Mouse (Mus musculus): ENCODE measurements around the gene Adgrl4. TPM values are rescaled to one million over a fixed set of nuclear protein-coding genes. Genes with fewer than 3 reads are reported as not detected.

Gene Adgrl4
- total RNA-seq (2012; rRNA removed): not detected in 2 replicates
- not detected in 2 replicates for total RNA-seq (2014; rRNA removed)
- not detected in 2 replicates for polyA plus RNA-seq (2012; ENCODE audit: insufficient read length, low read depth)

DNA sequence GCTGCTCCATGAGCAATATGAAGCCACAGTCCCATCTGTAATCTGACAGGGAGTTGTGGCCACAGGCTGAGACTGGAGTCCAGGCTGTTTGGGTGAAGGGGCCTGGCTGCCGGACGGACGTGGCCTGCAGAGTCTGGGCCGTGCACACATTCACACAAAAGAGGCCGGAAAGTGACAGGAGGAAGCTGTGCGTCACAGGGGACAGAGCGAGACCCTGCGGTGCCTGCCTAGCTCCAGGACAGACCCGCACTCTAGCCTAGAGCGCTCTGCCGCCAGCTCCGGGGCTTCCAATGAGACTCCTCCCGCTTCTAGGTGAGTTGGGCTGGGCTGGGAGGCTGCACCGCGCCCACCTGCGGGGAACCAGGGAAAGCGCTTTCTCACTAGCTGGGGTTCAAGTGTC is at the start of gene Adgrl4:
TSS of gene Adgrl4 (plus strand) at position 195 of the 400 bp plus-strand sequence.
- in situ Hi-C loops (cut with MboI; ENCODE audit: low pct_ligation_motif_present, low pct_unique_long_range_greater_than_20kb, low sequenced_read_pairs): no loop called here
- H3K4me2 ChIP-seq (ENCODE audit: insufficient read depth, low read depth, poor library complexity, severe bottlenecking): no peak within 1 kb of the TSS
- H3K27ac ChIP-seq (ENCODE audit: insufficient read depth, low read depth): no peak within 1 kb of the TSS
- no peaks in the 10 kb centered on the region for H3K79me2 ChIP-seq (replicated peaks; ENCODE audit: control insufficient read depth, extremely low read depth, insufficient read depth, poor library complexity, severe bottlenecking)
- no peak for DNase-seq (ENCODE audit: extremely low read depth)
- H3K27me3 ChIP-seq (replicated peaks): no peaks in the 10 kb centered on the region
- TF ChIP-seq ZC3H11A (IDR thresholded peaks at IDR 0.05; ENCODE audit: low read depth, low read length) (no peak), TCF12 (IDR thresholded peaks at IDR 0.05; ENCODE audit: low read depth, low read length) (no peak), NELFE (IDR thresholded peaks at IDR 0.05; ENCODE audit: low read depth, low read length) (no peak), PAX5 (IDR thresholded peaks at IDR 0.05; ENCODE audit: low read length) (no peak), MYC (IDR thresholded peaks at IDR 0.05; ENCODE audit: low read depth, low read length) (no peak), CHD2 (IDR thresholded peaks at IDR 0.05; ENCODE audit: low read length) (no peak), IRF4 (IDR thresholded peaks at IDR 0.05; ENCODE audit: low read depth, low read length) (no peak), ETS1 (conservative IDR thresholded peaks at IDR 0.05; ENCODE audit: low read depth, low read length) (no peak), BHLHE40 (IDR thresholded peaks at IDR 0.05; ENCODE audit: low read depth, low read length) (no peak), SMC3 (IDR thresholded peaks at IDR 0.05; ENCODE audit: low read depth, low read length) (no peak)
- dilution Hi-C loops (cut with MboI; ENCODE audit: extremely low pct_ligation_motif_present, extremely low pct_unique_long_range_greater_than_20kb, low sequenced_read_pairs): no loop called here
- H3K36me3 ChIP-seq (replicated peaks in 1 of 2; ENCODE audit: control insufficient read depth in 1 of 2, insufficient read depth in 1 of 2, low read length in 1 of 2): no peaks in the 10 kb centered on the region
- H3K4me1 ChIP-seq (ENCODE audit: control insufficient read depth in 1 of 2, insufficient read depth in 2 of 2): no peaks in the 10 kb centered on the region
- H3K9me3 ChIP-seq (replicated peaks; ENCODE audit: low read length): peaks cover 11% of the 10 kb centered on the region
- no peak within 1 kb of the TSS for H3K9ac ChIP-seq (ENCODE audit: insufficient read depth, low read depth)
- H3K4me3 ChIP-seq (replicated peaks in 1 of 3; ENCODE audit: low read depth in 2 of 3, low read length in 2 of 3, poor library complexity in 1 of 3): no peak within 1 kb of the TSS

DNA sequence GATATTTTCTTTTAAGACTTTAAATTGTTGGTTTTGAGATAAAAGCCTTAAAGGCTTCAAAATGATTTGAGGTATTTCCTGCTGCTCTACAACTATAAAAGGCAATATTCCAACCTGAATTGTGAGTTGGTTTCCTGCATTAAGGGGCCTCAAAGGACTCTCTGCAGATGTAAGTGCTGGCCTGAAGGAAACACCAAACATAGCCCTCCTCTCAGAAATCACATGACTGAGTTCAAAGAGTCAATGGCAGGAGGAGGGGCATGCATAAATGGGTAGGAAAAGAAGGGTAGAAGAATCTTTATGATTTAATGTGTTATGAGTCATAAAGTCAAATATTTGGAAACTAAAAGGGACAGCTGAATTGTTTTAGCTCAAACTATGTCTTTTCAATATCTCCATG is 46.8 kb upstream of the Adgrl4 start:
- no peaks in the 10 kb centered on the region for H3K4me1 ChIP-seq (ENCODE audit: control insufficient read depth in 1 of 2, insufficient read depth in 2 of 2)
- no peaks in the 10 kb centered on the region for H3K36me3 ChIP-seq (replicated peaks in 1 of 2; ENCODE audit: control insufficient read depth in 1 of 2, insufficient read depth in 1 of 2, low read length in 1 of 2)
- H3K9ac ChIP-seq (ENCODE audit: insufficient read depth, low read depth): no peak overlapping the region
- H3K79me2 ChIP-seq (replicated peaks; ENCODE audit: control insufficient read depth, extremely low read depth, insufficient read depth, poor library complexity, severe bottlenecking): no peaks in the 10 kb centered on the region
- H3K4me2 ChIP-seq (ENCODE audit: insufficient read depth, low read depth, poor library complexity, severe bottlenecking): no peak overlapping the region
- dilution Hi-C loops (cut with MboI; ENCODE audit: extremely low pct_ligation_motif_present, extremely low pct_unique_long_range_greater_than_20kb, low sequenced_read_pairs) (no loop called here), in situ Hi-C loops (cut with MboI; ENCODE audit: low pct_ligation_motif_present, low pct_unique_long_range_greater_than_20kb, low sequenced_read_pairs) (no loop called here)
- H3K27ac ChIP-seq (ENCODE audit: insufficient read depth, low read depth): no peak overlapping the region
- no peak for DNase-seq (ENCODE audit: extremely low read depth)
- no peak overlapping the region for H3K4me3 ChIP-seq (replicated peaks in 1 of 3; ENCODE audit: low read depth in 2 of 3, low read length in 2 of 3, poor library complexity in 1 of 3)
- H3K27me3 ChIP-seq (replicated peaks): no peaks in the 10 kb centered on the region
- no peak for TF ChIP-seq TCF12 (IDR thresholded peaks at IDR 0.05; ENCODE audit: low read depth, low read length)
- no peak for TF ChIP-seq E2F4 (IDR thresholded peaks at IDR 0.05; ENCODE audit: insufficient replicate concordance, low read depth, low read length)
- TF ChIP-seq CHD1 (IDR thresholded peaks at IDR 0.05; ENCODE audit: low read depth, low read length): no peak
- TF ChIP-seq MXI1 (IDR thresholded peaks at IDR 0.05; ENCODE audit: low read depth, low read length): no peak
- TF ChIP-seq MAZ (IDR thresholded peaks at IDR 0.05; ENCODE audit: low read depth, low read length): no peak
- TF ChIP-seq EP300 (IDR thresholded peaks at IDR 0.05; ENCODE audit: low read length): no peak
- TF ChIP-seq ZMIZ1 (IDR thresholded peaks at IDR 0.05; ENCODE audit: low read depth, low read length): no peak
- no peak for TF ChIP-seq MEF2A (IDR thresholded peaks at IDR 0.05; ENCODE audit: borderline replicate concordance, low read depth, low read length)
- no peak for TF ChIP-seq IRF4 (IDR thresholded peaks at IDR 0.05; ENCODE audit: low read depth, low read length)
- TF ChIP-seq SMC3 (IDR thresholded peaks at IDR 0.05; ENCODE audit: low read depth, low read length): no peak
- TF ChIP-seq SIN3A (IDR thresholded peaks at IDR 0.05; ENCODE audit: low read length): no peak
- TF ChIP-seq NELFE (IDR thresholded peaks at IDR 0.05; ENCODE audit: low read depth, low read length): no peak
- TF ChIP-seq JUN (IDR thresholded peaks at IDR 0.05; ENCODE audit: insufficient read depth, low read depth, low read length): no peak
- no peak for TF ChIP-seq JUND (conservative IDR thresholded peaks at IDR 0.05; ENCODE audit: low read depth, low read length)
- no peak for TF ChIP-seq GABPA (IDR thresholded peaks at IDR 0.05; ENCODE audit: insufficient replicate concordance, low read depth, low read length)
- no peak for TF ChIP-seq ZNF384 (IDR thresholded peaks at IDR 0.05; ENCODE audit: low read depth, low read length)
- TF ChIP-seq ZKSCAN1 (IDR thresholded peaks at IDR 0.05; ENCODE audit: borderline replicate concordance, low read depth, low read length): no peak
- no peak for TF ChIP-seq MAFK (IDR thresholded peaks at IDR 0.05; ENCODE audit: insufficient replicate concordance, low read length)
- no peak for TF ChIP-seq TBP (conservative IDR thresholded peaks at IDR 0.05; ENCODE audit: low read depth, low read length)
- TF ChIP-seq CHD2 (IDR thresholded peaks at IDR 0.05; ENCODE audit: low read length): no peak
- H3K9me3 ChIP-seq (replicated peaks; ENCODE audit: low read length): peaks cover 12% of the 10 kb centered on the region

All from CH12.LX (cell line).